Mouse (Mus musculus) 416B (cell line): Measurements from ENCODE around the gene Cd101.

Experiments used
- DNase-seq: peaks from one replicate; pipeline ENCODE4 v3.0.0; 2011; ENCODE audit warnings: low read depth

The Cd101 gene

DNA sequence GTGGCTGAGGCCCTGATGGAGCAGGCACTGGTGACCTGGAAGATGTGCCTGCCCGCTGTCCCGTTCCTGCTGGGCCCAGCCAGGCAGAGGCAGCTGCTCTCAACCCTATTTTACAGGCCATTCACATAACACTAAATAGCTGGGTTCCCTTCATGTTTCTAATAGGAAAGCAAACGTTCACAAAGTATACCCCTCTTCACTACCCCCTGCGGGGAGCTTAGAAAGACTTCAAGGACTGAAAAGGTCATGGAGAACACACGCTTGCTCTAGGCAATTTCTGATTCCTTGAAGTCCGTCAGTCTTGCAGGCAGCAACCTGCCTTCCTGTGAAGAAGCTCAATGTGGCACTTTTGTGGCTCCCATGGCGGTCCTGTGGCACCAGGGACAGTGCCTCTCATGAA is 12.6 kb upstream of the Cd101 start:
- no peak for DNase-seq

- no peak for DNase-seq
Measured at GRCm38 (mm10) chr3:101037984-101038545, 8.7 kb upstream of the Cd101 start.

- no peak for DNase-seq
Measured at GRCm38 (mm10) chr3:101036001-101036400, 6.6 kb upstream of the Cd101 start.

DNA sequence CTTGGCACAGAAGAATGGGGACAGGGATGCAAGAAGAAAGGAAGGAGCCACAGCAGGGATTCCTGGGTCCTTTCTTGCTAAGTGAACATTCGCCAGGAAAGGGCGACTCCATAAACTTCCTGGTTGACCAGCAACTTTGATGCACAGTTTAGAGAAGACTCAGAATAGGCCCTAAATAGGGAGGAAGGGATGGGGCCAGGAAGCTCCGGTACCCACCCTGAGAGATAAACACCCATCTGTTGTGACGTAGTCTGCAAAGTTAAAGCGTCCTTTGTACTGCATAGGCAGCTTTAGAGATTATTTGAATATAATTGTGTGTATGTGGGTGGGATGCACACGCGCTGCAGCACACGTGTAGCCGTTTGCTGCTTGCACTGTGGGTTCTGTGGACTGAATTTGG is 5.2 kb upstream of the Cd101 start:
- DNase-seq = no peak

DNA sequence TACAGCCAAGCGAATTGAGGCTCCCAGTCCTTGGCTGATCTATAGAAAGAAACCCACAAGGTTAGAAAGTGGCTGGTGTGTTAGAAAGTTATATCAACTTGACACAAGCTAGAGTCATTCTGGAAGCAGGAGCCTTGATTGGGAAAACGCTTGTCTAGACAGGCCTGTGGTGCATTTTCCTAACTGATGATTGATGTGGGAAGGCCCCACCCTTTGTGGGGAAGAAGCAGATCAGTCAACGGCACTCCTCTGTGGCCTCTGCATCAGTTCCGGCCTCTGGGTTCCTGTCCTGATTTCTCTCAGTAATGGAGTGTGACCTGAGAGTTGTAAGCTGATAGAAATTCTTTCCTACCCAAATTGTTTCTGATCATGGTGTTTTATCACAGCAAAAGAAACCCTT is 4.3 kb upstream of the Cd101 start:
- DNase-seq = no peak

DNA sequence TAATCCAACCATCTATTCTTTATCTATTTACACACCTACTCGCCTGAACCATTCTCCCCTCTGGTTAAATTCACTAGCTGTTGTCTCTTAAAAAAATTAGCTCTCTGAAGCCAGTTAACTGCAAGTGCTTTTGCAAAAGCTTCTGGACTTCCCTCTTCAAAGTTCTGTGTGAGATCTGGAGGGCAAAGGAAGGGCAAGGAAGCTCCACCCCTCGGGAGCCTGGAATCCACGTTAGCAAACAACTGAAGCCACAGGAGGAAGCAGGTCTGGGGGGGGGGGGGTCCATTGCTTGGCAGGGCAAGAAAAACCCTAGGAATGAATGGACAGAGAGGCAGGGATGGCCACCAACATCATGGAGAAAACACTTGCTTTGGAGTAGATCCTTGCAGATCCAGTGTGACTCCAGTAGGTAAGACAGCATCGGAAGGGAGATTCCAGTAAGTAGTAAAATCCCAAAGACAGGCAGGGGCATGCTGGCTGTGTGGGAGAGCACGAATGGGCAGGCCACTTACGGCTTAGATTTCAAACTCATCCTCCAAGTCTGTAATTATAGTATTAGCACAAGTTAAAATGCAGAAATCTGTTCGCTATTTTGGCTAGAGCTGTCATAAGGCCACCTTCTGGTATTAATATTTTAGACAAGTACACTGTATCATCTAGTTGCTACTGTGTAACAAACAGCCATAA is 2.2 kb upstream of the Cd101 start:
- DNase-seq = no peak

DNA sequence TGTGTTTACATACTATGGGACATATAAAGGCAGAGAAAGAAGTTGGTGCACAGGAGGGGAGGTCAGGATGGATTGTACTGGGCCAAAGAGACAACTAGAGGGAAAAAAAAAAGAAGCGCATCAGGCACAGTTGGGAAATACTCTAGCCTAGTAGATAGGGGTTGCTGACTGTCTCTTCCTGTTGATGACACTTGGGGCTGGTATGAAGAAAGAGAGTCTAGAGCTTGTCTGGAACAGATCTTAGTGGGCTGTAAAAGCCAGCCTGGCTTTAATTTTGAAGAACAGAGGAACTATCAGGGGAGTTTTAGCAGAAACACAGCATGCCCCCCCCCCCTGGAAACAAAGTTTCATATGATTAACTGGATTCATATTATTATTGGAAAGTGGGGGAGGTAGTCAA is 1.3 kb upstream of the Cd101 start:
- DNase-seq = peak; percentile 44

DNA sequence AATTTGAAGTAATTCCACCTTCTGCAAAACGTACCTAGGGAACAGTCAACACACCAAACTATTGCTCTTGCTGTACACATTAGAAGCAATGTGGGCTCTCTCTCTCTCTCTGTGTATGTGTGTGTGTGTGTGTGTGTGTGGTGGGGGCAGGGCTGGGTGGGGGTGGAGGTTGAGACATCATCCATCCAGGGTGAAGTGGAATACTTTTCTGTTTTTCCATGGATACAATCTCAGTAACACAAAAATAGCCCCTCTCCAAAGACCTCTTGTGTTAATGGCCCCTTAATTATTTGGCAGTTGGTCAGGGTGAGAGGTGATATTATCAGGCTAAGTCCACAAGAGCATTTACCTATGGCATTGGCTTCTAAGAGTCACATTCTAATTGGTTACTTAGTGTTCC is 2.6 kb downstream of the Cd101 start:
- no peak for DNase-seq

- no peak for DNase-seq
Measured at GRCm38 (mm10) chr3:101022967-101023366, 6.4 kb downstream of the Cd101 start.

DNA sequence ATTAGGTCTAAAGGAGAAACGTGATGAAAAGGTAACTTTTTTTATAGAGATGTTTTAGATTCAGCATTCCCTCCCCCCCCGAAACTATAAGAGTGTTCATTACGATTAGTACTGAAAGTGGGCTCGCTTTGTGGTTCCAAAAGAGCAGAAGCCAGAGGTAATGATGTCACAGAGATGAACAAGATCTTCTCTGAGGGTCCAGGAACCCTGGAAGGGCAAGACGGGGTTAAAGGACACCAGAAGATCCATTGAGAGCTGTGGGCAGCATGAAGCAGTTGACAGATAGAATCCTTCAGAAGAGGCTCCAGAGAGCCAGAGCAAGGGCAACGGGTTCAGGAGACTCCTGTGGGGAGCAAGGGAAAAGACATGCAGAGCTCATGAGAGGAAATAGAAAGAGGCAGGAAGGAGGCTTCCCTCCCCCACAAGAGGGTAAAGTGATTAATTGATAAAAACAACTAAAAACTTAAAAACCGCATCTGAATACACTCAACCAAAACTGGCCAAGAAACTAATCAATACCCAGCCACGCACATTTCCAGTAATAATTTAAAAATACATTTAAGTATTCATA is 7.8 kb downstream of the Cd101 start:
- DNase-seq = no peak

DNA sequence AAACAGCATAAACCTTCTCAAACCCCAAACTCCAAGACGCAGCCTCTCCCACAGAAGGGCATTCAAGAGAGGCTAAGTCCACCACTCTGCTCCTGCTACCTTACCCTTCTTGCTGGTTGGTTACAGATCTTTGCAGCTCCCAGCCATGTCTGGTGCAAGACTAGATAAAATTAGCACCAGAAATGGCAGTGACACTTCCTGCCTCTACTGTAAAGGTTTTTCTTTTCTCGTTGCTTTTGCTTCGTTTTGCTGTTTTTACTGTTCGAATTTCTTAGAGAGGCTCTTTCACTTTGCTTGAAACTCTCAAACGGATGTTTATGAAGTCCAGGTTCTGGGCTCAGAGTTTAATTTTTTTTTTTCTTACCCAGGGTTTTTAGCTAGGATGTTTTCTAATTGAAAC is 8.3 kb downstream of the Cd101 start:
- no peak for DNase-seq

DNA sequence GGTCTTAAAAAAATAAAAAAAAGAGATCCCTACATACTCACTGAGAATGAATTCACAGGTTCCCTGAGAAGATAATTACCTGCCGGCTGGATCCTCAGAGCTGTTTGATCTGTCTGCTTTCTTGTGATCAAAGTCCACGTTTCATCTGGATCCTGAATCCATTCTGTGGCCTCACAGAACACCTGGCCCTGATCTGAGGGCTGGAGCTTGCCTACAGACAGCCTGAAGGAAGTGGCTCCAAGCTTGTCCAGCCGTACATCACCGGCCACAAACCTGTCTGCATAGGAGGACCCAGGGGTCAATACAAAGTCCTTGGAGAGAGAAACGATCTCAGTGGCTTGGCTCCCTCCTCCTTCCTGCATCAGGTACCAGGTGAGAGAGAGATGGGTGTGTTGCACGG is 10.9 kb downstream of the Cd101 start:
- no peak for DNase-seq

DNA sequence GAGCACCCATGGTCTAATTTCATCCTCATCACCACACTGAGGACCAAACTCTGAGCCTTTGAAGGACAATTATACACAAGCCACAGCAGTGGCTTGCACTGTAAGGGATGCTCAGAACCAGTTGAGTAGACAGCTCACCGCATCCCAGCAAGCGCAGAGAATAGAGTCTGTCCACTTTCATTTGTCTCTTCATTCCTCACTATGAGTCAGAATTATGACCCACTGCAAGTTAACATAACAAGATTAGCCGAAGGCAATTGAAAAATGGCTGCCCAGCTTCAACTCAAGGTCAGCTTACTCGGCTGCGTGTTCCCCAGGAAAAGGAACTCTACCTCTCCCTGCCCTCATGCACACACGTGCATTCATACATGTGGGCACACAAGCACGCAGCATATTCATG is 13.3 kb downstream of the Cd101 start:
- no peak for DNase-seq

DNA sequence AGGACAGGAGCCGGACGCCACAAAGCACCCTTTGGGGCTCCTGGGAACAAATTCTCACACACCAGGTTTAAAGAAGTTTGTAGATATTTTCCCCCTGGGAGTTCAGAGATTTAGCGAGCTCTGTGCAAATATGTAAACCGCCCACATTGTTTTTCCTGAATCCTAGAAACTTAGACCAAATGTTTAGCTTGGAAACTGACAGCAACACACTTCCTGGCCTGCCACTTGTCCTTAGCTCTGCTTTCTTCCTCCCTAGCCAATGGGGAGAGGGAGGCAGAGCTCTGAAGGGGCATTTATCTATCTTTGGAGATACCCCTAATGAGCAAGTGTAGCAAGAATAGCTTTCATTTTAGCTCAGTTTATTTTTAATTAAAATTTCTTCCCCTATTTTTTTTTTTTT is 14.1 kb downstream of the Cd101 start:
- no peak for DNase-seq

GRCm38 (mm10) chr3:101013536-101013935 is 15.8 kb downstream of the Cd101 start:
- no peak for DNase-seq

DNA sequence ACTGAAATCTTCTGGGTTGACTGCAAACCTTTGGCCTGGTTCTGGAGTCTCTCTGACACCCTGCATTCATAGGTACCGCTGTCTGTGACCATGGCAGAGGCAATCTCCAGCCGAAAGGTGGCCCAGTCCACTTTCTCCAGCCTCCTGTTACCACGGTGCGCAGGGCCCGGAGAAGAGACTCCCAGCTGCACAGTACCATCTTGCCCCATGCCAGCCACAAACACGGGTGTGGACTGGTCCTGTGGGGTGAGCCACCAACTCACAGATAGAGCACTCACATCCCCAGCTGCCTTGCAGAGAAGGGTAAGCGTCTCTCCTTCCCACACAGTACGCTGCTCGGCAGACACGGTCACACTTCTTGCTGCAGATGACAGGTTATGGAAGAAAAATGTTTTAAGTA is 16.4 kb downstream of the Cd101 start:
- no peak for DNase-seq

- DNase-seq = no peak
Measured at GRCm38 (mm10) chr3:101012597-101012996, 16.8 kb downstream of the Cd101 start.

DNA sequence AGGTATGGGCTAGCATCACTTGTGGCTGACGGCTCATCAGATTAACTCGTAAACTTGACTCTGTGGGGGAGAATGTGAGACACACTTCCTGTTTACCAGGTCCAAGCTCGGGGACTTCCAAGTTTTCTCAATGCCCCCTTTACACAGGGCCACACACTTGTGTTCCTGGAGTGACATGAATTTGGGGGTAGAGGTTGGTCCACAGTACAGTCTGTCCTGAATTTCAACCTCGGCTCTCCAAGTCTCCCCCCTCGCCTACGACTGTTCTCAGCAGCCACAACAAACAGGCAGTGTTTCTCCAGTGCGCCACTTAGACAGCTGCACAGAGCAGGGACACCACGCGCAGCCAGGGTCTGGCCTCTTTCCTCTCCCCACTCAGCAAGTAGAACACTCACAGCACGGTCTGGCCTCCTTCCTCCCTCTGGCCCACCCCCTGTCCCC is 17.2 kb downstream of the Cd101 start:
- no peak for DNase-seq

- no peak for DNase-seq
Measured at GRCm38 (mm10) chr3:101011203-101011600, 18.2 kb downstream of the Cd101 start.

DNA sequence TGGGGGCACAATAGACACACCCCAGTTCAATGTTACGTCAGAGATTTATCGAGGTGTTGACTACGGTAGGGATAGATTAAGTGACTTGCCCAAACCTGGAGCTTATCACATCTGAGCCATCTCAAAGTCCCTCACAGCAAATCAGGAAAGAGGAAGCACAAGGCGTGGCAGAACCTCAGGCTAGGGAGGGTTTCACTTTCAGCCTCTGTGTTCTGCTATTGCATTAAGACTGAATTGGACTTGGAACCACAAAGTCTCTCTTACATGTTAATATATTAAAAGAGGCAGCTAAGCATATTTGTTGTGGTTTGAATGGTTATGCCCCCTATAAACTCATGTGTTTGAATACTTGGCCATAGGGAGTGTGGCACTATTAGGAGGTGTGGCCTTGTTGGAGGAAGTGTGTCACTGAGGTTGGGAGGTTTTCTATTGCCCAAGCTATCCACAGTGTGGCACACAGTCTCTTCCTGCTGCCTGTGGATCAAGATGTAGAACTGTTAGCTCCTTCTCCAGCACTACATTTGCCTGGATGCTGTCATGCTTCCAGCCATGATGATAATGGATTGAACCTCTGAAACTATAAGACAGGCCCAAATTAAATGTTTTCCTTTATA is 18.7 kb downstream of the Cd101 start:
- peak; percentile 78 for DNase-seq

- DNase-seq = peak; percentile 17
Measured at GRCm38 (mm10) chr3:101007112-101007782, 22.1 kb downstream of the Cd101 start.

DNA sequence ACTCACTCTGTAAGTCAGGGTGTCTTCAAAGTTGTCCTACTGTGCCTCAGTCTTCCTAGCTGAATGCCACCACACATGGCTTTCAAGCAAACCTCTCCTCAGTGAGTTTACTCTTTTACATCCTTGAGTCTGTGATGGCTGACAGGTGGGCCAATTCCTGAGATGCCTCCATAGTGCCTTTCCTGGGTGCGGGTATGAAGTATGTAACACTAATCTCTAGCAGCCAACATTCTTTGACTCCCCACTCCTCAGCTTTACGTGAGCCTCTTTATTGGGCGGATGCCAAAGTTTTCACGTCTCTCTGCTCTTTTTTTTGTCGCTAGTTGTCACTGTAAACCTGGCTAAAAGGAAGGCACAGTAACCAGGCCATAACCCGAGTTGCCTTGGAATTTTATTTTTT is 24.0 kb downstream of the Cd101 start:
- no peak for DNase-seq
